In genomic region chr2:135157961-135158360, GRCm38 (mm10) we compare ENCODE assay signal across 19 mouse cellular contexts.
DNase-seq lines count a peak whose midpoint lies in the region; TF ChIP-seq lines count a peak whose summit lies in the region.
"Had no signal": no experiment of that assay in that cellular context is flagged by ENCODE, and none has a peak within 500 bp of the region (broad histone marks: within the 10 kb centered on the region; RNA-seq: fewer than 3 reads in every experiment).

No protein-coding gene starts in this region.

- no peak overlapping the region for H3K4me3 ChIP-seq in cerebellum, adult 2 months (replicated peaks; ENCODE audit: insufficient read depth, low read depth, low read length)
- H3K4me3 ChIP-seq: embryonic facial prominence, embryonic 13.5 days; forebrain, embryonic 12.5 days; gastrocnemius, adult 2 months; hindbrain, embryonic 13.5 days had no signal

- no peaks in the 10 kb centered on the region for H3K4me1 ChIP-seq in cerebellum, adult 2 months (ENCODE audit: control insufficient read depth, insufficient read depth, low read length)
- H3K4me1 ChIP-seq: forebrain, embryonic 12.5 days had no signal

- no peaks in the 10 kb centered on the region for H3K27me3 ChIP-seq in cerebellum, adult 2 months (ENCODE audit: control insufficient read depth, insufficient read depth, low read length)
- H3K27me3 ChIP-seq: CH12.LX; embryonic facial prominence, embryonic 13.5 days; forebrain, embryonic 12.5 days; hindbrain, embryonic 13.5 days had no signal

- WGBS in cerebellum, adult 2 months, result 84% methylated on average over 2 of the region's 2 CpGs

- peak; percentile 55 to 81 for DNase-seq in adrenal gland, adult (ENCODE audit: inconsistent age in 2 of 2, low spot score in 1 of 2)
- DNase-seq in adrenal gland, postnatal 4 days (ENCODE audit: low spot score in 2 of 2), result no peak
- peak; percentile 17 to 51 for DNase-seq in cerebellum, adult 2 months
- no peak for DNase-seq in cerebellum, adult 8-10 months
- DNase-seq in 3T3-L1 (ENCODE audit: low read depth, low spot score), result peak; percentile 71
- peak; percentile 82 for DNase-seq in brain, adult 2 months (ENCODE audit: low read depth, low spot score)
- no peak for DNase-seq in left cerebral cortex, adult 18-20 months (ENCODE audit: low spot score in 2 of 2)
- DNase-seq: cerebellum, adult 11 months; cerebellum, adult 9-11 months; gastrocnemius, adult 2 months; gastrocnemius, postnatal 25 days; heart, postnatal 10 days; heart, postnatal 4 days; kidney, adult 11 months had no signal

- TF ChIP-seq CTCF in cerebellum, adult 2 months (IDR thresholded peaks at IDR 0.05; ENCODE audit: borderline replicate concordance, insufficient read depth, low read depth, low read length), result no peak

- H3K27ac ChIP-seq in cerebellum, adult 2 months (ENCODE audit: insufficient read depth, low read length), result no peak overlapping the region
- H3K27ac ChIP-seq: embryonic facial prominence, embryonic 13.5 days; forebrain, embryonic 12.5 days; gastrocnemius, adult 2 months; hindbrain, embryonic 13.5 days; hindbrain, postnatal 0 days had no signal

- no peak for TF ChIP-seq POLR2A in cerebellum, adult 2 months (IDR thresholded peaks at IDR 0.05; ENCODE audit: borderline replicate concordance, insufficient read depth, low read length)

Comparison
In these comparisons a context has a peak if more than half of its experiments do, and no peak if none do; other contexts are left out.
1. DNase-seq: peak in adrenal gland, adult (2 of 2), cerebellum, adult 2 months (2 of 2), 3T3-L1 (single experiment) and brain, adult 2 months (single experiment); none in adrenal gland, postnatal 4 days (0 of 2), cerebellum, adult 8-10 months (single experiment) and left cerebral cortex, adult 18-20 months (0 of 2).